ENCODE assay signal across 21 mouse cellular contexts in genomic region chr3:38477936-38478335, GRCm38 (mm10). TPM values are rescaled to one million over a fixed set of nuclear protein-coding genes. Genes with fewer than 3 reads are reported as not detected.
A peak's percentile ranks its signal among the peaks of the same experiment; 100 is the strongest.
DNase-seq lines count a peak whose midpoint lies in the region; ATAC-seq lines count a peak whose summit lies in the region.
"Had no signal": no experiment of that assay in that cellular context is flagged by ENCODE, and none has a peak within 500 bp of the region (broad histone marks: within the 10 kb centered on the region; RNA-seq: fewer than 3 reads in every experiment).

No protein-coding gene starts in this region.

- H3K4me3 ChIP-seq in heart, embryonic 13.5 days, result no peak overlapping the region
- no peak overlapping the region for H3K4me3 ChIP-seq in heart, embryonic 12.5 days
- no peak overlapping the region for H3K4me3 ChIP-seq in midbrain, embryonic 14.5 days (replicated peaks; ENCODE audit: low read depth, low read length)
- no peak overlapping the region for H3K4me3 ChIP-seq in midbrain, embryonic 10.5 days
- H3K4me3 ChIP-seq in forebrain, embryonic 16.5 days (replicated peaks; ENCODE audit: low read length), result no peak overlapping the region
- no peak overlapping the region for H3K4me3 ChIP-seq in neural tube, embryonic 13.5 days
- H3K4me3 ChIP-seq: embryonic facial prominence, embryonic 10.5 days; kidney, embryonic 15.5 days; limb, embryonic 13.5 days; liver, embryonic 12.5 days; midbrain, embryonic 12.5 days had no signal

- H3K27ac ChIP-seq in heart, embryonic 13.5 days (replicated peaks), result no peak overlapping the region
- H3K27ac ChIP-seq in heart, embryonic 12.5 days (ENCODE audit: poor library complexity, severe bottlenecking), result no peak overlapping the region
- no peak overlapping the region for H3K27ac ChIP-seq in midbrain, embryonic 14.5 days (replicated peaks; ENCODE audit: low read depth, low read length)
- no peak overlapping the region for H3K27ac ChIP-seq in midbrain, embryonic 10.5 days (replicated peaks)
- H3K27ac ChIP-seq in forebrain, embryonic 16.5 days (ENCODE audit: low read length), result no peak overlapping the region
- H3K27ac ChIP-seq in neural tube, embryonic 13.5 days (replicated peaks), result 0 out of 2 replicates have a peak overlapping the region, but pooled peaks have one; percentile 0
- H3K27ac ChIP-seq: embryonic facial prominence, embryonic 10.5 days; kidney, embryonic 15.5 days; limb, embryonic 13.5 days; liver, embryonic 12.5 days; midbrain, embryonic 12.5 days had no signal

- WGBS in heart, embryonic 13.5 days, result 78% methylated on average over 1 of the region's 1 CpGs
- WGBS in heart, embryonic 12.5 days, result 94% methylated on average over 1 of the region's 1 CpGs
- WGBS in midbrain, embryonic 14.5 days, result 45% methylated on average over 1 of the region's 1 CpGs
- 63% methylated on average over 1 of the region's 1 CpGs for WGBS in midbrain, embryonic 10.5 days
- 55% methylated on average over 1 of the region's 1 CpGs for WGBS in forebrain, embryonic 16.5 days
- 65% methylated on average over 1 of the region's 1 CpGs for WGBS in neural tube, embryonic 13.5 days

- H3K9ac ChIP-seq in heart, embryonic 13.5 days, result no peak overlapping the region
- H3K9ac ChIP-seq in heart, embryonic 12.5 days, result no peak overlapping the region
- H3K9ac ChIP-seq in midbrain, embryonic 14.5 days (replicated peaks; ENCODE audit: low read length), result no peak overlapping the region
- no peak overlapping the region for H3K9ac ChIP-seq in forebrain, embryonic 16.5 days (replicated peaks; ENCODE audit: low read depth, low read length)
- no peak overlapping the region for H3K9ac ChIP-seq in neural tube, embryonic 13.5 days
- H3K9ac ChIP-seq: kidney, embryonic 15.5 days; limb, embryonic 13.5 days; liver, embryonic 12.5 days; midbrain, embryonic 12.5 days had no signal

- H3K9me3 ChIP-seq in heart, embryonic 13.5 days, result no peaks in the 10 kb centered on the region
- H3K9me3 ChIP-seq in heart, embryonic 12.5 days (replicated peaks), result no peaks in the 10 kb centered on the region
- no peaks in the 10 kb centered on the region for H3K9me3 ChIP-seq in midbrain, embryonic 14.5 days (ENCODE audit: control insufficient read depth, low read length)
- no peaks in the 10 kb centered on the region for H3K9me3 ChIP-seq in midbrain, embryonic 10.5 days (replicated peaks)
- no peaks in the 10 kb centered on the region for H3K9me3 ChIP-seq in forebrain, embryonic 16.5 days (ENCODE audit: control insufficient read depth, low read length)
- H3K9me3 ChIP-seq in neural tube, embryonic 13.5 days, result no peaks in the 10 kb centered on the region
- H3K9me3 ChIP-seq: embryonic facial prominence, embryonic 10.5 days; limb, embryonic 13.5 days; liver, embryonic 12.5 days; midbrain, embryonic 12.5 days had no signal

- peaks cover 80% of the 10 kb centered on the region for H3K4me1 ChIP-seq in heart, embryonic 13.5 days
- peaks cover 56% of the 10 kb centered on the region for H3K4me1 ChIP-seq in heart, embryonic 12.5 days (replicated peaks)
- H3K4me1 ChIP-seq in midbrain, embryonic 14.5 days (ENCODE audit: control insufficient read depth, insufficient read depth, low read length), result peaks cover 60% of the 10 kb centered on the region
- peaks cover 70% of the 10 kb centered on the region for H3K4me1 ChIP-seq in midbrain, embryonic 10.5 days
- peaks cover 50% of the 10 kb centered on the region for H3K4me1 ChIP-seq in forebrain, embryonic 16.5 days (replicated peaks; ENCODE audit: control insufficient read depth, insufficient read depth, low read length)
- H3K4me1 ChIP-seq in neural tube, embryonic 13.5 days (replicated peaks), result peaks cover 94% of the 10 kb centered on the region

- ATAC-seq in heart, embryonic 13.5 days (ENCODE audit: extremely low read depth, insufficient number of reproducible peaks, low FRiP score, low TSS enrichment), result no peak
- ATAC-seq in heart, embryonic 12.5 days (ENCODE audit: insufficient number of reproducible peaks, low FRiP score), result no peak
- no peak for ATAC-seq in midbrain, embryonic 14.5 days (ENCODE audit: low FRiP score, low TSS enrichment)
- ATAC-seq in forebrain, embryonic 16.5 days, result peak; percentile 61
- no peak for ATAC-seq in neural tube, embryonic 13.5 days (ENCODE audit: low read depth)
- ATAC-seq: intestine, embryonic 16.5 days; liver, embryonic 12.5 days had no signal

- H3K27me3 ChIP-seq in heart, embryonic 13.5 days (replicated peaks), result no peaks in the 10 kb centered on the region
- no peaks in the 10 kb centered on the region for H3K27me3 ChIP-seq in heart, embryonic 12.5 days (replicated peaks)
- H3K27me3 ChIP-seq in midbrain, embryonic 14.5 days (ENCODE audit: control insufficient read depth, insufficient read depth, low read length), result no peaks in the 10 kb centered on the region
- H3K27me3 ChIP-seq in midbrain, embryonic 10.5 days (ENCODE audit: low read depth, poor library complexity, severe bottlenecking), result no peaks in the 10 kb centered on the region
- H3K27me3 ChIP-seq in forebrain, embryonic 16.5 days (replicated peaks; ENCODE audit: control insufficient read depth, insufficient read depth, low read length), result no peaks in the 10 kb centered on the region
- H3K27me3 ChIP-seq in neural tube, embryonic 13.5 days, result no peaks in the 10 kb centered on the region
- H3K27me3 ChIP-seq: kidney, embryonic 15.5 days; limb, embryonic 13.5 days; liver, embryonic 12.5 days; midbrain, embryonic 12.5 days had no signal

- H3K4me2 ChIP-seq in heart, embryonic 13.5 days, result peak overlapping the region; percentile 32; the same call in 1 of the 2 replicates
- H3K4me2 ChIP-seq in heart, embryonic 12.5 days, result no peak overlapping the region
- H3K4me2 ChIP-seq in midbrain, embryonic 14.5 days (ENCODE audit: low read length), result peak overlapping the region; percentile 78
- no peak overlapping the region for H3K4me2 ChIP-seq in forebrain, embryonic 16.5 days (ENCODE audit: low read length)
- peak overlapping the region; percentile 31 for H3K4me2 ChIP-seq in neural tube, embryonic 13.5 days
- H3K4me2 ChIP-seq: kidney, embryonic 15.5 days; limb, embryonic 13.5 days; liver, embryonic 12.5 days had no signal

- no peak for DNase-seq in midbrain, embryonic 14.5 days
- no peak for DNase-seq in midbrain, embryonic 10.5 days (ENCODE audit: low spot score)
- no peak for DNase-seq in frontal cortex, postnatal 10 days (ENCODE audit: low spot score in 2 of 2)
- DNase-seq in right cerebral cortex, postnatal 25 days, result no peak
- DNase-seq: adrenal gland, postnatal 36 days; cerebellum, adult 11 months; gastrocnemius, postnatal 36 days; kidney, postnatal 4 days; lung, adult 18-20 months; lung, postnatal 10 days; spleen, adult 18-20 months had no signal

- peaks cover 73% of the 10 kb centered on the region for H3K36me3 ChIP-seq in heart, embryonic 13.5 days
- peaks cover 52% of the 10 kb centered on the region for H3K36me3 ChIP-seq in heart, embryonic 12.5 days
- peaks cover 18% of the 10 kb centered on the region for H3K36me3 ChIP-seq in midbrain, embryonic 14.5 days (ENCODE audit: control insufficient read depth, insufficient read depth, low read length)
- H3K36me3 ChIP-seq in midbrain, embryonic 10.5 days, result peaks cover 74% of the 10 kb centered on the region
- no peaks in the 10 kb centered on the region for H3K36me3 ChIP-seq in forebrain, embryonic 16.5 days (ENCODE audit: control insufficient read depth, insufficient read depth)
- peaks cover 24% of the 10 kb centered on the region for H3K36me3 ChIP-seq in neural tube, embryonic 13.5 days

RNA-seq across cellular contexts. Expression of gene Ankrd50, which starts 6.7 kb away (rescaled TPM):
- polyA plus RNA-seq in heart, embryonic 13.5 days (2015; fragmentation: Nextera tagmentation; extraction: Ambion mirVana), result 13.3 and 14.0 TPM in 2 replicates
- 27.3 and 32.4 TPM in 2 replicates for polyA plus RNA-seq in heart, embryonic 12.5 days (2016; fragmentation: Nextera tagmentation; extraction: Ambion mirVana)
- 26.1 and 37.1 TPM in 2 replicates for polyA plus RNA-seq in midbrain, embryonic 14.5 days (2014; fragmentation: Nextera tagmentation; extraction: Ambion mirVana)
- 19.8 and 26.1 TPM in 2 replicates for polyA plus RNA-seq in midbrain, embryonic 10.5 days (2016; fragmentation: Nextera tagmentation; extraction: Ambion mirVana)
- 23.2 and 24.2 TPM in 2 replicates for polyA plus RNA-seq in forebrain, embryonic 16.5 days (2015; fragmentation: Nextera tagmentation; extraction: Ambion mirVana)
- 22.3 and 26.3 TPM in 2 replicates for polyA plus RNA-seq in neural tube, embryonic 13.5 days (2015; fragmentation: Nextera tagmentation; extraction: Ambion mirVana)

Comparison
In these comparisons a context has a peak if more than half of its experiments do, and no peak if none do; other contexts are left out.
1. H3K4me2 ChIP-seq: peak in heart, embryonic 13.5 days (single experiment), midbrain, embryonic 14.5 days (single experiment) and neural tube, embryonic 13.5 days (single experiment); none in heart, embryonic 12.5 days (single experiment) and forebrain, embryonic 16.5 days (single experiment).